Mouse (Mus musculus): ENCODE data around the gene Pus7. TPM values are rescaled to one million over a fixed set of nuclear protein-coding genes. Genes with fewer than 3 reads are reported as not detected.

Gene Pus7
- total RNA-seq, 1 experiment from 2014 or later, result 23.7 TPM

Other genes starting within 250 kb of the Pus7 start
- 38.9 and 57.0 TPM in 2 replicates for gene Srpk2, start 99.1 kb downstream of the Pus7 start, total RNA-seq (2021)
- gene Rint1, start 4.0 kb upstream of the Pus7 start, total RNA-seq (2021), result 18.3 and 22.8 TPM in 2 replicates
- 99.7 and 118 TPM in 2 replicates for gene Tomm7, start 60.5 kb upstream of the Pus7 start, total RNA-seq (2021)
- gene Fam126a, start 247.0 kb upstream of the Pus7 start, total RNA-seq (2021), result 98.2 and 127 TPM in 2 replicates